Mouse (Mus musculus): ENCODE results near the gene Tas2r135.

The Tas2r135 gene

DNA sequence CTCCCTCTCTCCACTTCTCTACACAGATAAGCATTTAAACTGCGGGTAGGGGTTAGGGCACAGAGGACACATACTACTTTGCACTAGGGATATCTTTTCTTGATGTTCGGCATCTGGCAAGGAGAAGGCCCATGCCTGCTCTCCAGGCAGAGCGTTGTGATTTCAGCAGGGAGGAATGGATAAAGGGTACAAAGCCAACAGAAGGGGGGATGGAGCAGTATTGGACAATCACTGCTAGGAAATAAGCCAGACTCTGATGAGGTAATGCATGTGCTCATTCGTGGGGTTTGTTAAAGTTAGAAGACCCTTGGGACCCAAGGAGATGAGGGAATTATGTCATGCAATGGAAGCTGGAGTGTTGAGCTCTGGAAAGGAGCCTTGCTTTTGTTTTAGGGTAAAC is 30.5 kb upstream of the Tas2r135 start:
- in situ Hi-C loops (cut with MboI) = no loop called here

DNA sequence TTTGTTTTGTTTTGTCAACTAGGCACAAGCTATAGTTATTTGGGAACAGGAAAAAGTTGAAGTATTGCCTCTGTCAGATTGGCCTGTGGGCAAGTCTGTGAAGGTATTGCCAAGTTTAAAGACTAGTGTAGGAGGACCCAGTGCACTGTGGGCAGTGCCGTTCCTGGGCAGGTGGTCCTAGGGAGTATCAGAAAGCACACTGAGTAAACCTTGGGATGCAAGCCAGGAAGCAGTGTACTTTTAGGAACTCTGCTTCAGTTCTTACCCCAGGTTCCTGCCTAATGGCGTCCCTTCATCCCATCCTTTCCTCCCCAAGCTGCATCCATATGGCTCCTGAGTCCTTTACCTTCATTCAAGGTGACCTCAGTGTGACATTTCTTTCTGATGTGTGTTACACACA is 30.1 kb upstream of the Tas2r135 start:
- in situ Hi-C loops (cut with MboI) = no loop called here

DNA sequence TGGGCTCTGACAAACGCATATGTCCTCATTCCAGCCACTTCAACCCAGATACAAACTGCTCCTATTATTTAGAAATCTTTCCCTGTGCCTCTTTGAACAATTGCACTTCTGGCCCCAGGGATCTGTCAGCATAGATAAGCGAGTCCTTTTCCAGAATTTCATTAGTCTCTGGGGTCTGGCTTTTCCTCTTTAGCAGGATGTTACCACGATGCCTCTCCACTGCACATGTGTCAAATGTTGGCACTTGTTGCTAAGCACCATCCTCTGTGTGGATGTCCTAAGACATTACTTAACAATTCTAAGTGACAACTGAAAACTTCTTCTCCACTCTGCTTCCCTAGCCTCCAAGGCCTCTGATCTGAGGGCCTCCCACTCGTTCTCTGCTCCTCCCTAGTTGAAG is 29.2 kb upstream of the Tas2r135 start:
- in situ Hi-C loops (cut with MboI) = no loop called here

- in situ Hi-C loops (cut with MboI) = no loop called here
Measured at GRCm38 (mm10) chr6:42376504-42377019, 28.7 kb upstream of the Tas2r135 start.

GRCm38 (mm10) chr6:42377280-42377679 is 28.0 kb upstream of the Tas2r135 start:
- in situ Hi-C loops (cut with MboI) = no loop called here

GRCm38 (mm10) chr6:42379551-42379950 is 25.7 kb upstream of the Tas2r135 start:
- in situ Hi-C loops (cut with MboI) = no loop called here

DNA sequence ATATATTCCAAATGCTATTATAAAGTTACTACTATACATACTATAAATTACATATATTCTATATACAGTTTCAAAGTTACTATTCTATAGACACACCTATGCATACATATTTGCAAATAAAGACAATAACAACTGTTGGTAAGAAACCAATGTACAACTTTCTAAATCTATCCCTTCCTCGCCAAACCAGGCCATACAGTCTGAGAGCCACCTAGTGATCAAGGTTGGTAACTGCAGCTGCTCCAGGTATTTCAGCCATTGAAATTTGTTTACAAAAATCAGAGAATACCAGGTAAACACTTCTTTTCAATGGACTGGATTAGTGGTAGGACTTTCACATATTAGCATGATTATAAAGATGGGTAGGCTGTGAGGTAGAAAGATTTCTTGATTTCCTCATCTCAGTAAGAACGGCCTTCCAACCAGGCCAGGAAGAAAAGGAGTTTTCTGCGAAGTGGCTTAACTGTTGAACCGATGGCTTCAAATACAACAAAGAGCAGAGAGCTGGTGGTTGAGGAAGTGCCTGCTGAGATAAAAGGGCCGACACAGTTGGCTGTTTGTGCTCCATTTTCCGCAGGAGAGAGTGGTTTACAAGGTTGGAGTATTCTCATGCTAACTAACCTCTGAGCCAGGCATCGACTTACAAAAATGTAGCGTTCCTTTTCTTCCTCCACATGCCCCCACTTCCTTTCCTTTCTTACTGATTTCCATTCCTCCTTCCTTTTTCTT is 24.7 kb upstream of the Tas2r135 start:
- in situ Hi-C loops (cut with MboI) = no loop called here

- in situ Hi-C loops (cut with MboI) = no loop called here
Measured at GRCm38 (mm10) chr6:42381221-42381620, 24.0 kb upstream of the Tas2r135 start.

DNA sequence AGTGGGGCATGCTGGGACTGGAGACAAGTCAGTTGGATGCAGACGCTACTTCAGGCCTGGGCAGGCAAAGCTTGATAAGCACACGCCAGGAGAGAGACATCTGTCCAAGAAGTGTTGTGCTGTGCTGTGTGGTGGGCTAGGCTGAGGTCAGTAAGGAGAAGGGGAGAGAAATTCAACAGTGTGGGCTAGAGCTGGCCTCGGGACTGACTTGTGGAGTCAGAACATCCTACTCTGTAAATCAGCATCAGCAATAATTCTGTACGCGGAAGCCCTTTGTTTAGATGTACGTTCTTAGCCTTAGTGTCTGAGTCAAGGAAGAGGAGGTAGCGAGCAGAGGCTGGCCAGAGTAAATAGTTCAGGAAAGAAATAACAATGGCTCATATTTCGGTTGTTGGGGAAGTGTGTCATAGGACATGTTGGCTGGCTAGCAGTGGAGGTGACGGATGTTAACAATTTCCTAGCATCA is 23.3 kb upstream of the Tas2r135 start:
- in situ Hi-C loops (cut with MboI) = no loop called here

DNA sequence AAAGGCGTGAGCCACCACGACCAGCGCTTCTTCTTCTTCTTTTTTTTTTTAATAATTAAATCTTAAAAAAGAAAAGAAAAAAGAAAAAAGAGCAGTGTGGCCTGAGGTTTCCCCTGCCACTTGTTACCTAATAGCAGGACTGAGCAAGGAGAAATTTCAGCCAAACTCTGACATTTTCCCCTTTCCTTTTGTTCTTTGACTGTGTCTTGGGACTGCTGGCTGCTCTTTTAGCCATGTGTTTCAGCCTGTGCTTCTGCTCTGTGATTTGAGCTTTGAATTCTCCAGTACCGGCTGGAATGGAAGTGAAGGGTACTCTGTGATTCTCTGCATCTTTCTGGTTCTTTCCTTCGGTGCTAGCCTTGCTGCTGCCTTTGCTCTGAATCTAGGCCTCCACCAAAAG is 21.9 kb upstream of the Tas2r135 start:
- in situ Hi-C loops (cut with MboI) = no loop called here

DNA sequence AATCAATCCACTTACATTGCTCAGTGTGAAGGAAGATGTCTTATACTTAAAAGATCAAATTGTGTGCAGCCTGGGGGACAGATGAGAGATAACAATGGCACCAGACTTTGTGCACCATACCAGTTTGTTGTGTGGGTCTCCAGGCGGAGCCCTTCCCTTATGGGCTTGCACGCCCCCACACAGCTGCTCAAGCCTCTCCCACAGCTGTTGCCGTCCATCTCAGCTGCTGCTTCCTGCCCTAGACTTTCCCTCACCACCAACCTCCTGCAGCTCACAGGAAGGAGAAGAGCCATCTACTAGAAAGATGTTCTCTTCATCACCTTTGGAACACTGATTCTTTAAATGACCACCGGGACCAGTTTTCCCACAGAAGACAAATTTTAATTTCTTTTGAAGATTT is 19.6 kb upstream of the Tas2r135 start:
- in situ Hi-C loops (cut with MboI) = no loop called here

GRCm38 (mm10) chr6:42391796-42392330 is 13.4 kb upstream of the Tas2r135 start:
- in situ Hi-C loops (cut with MboI) = no loop called here

DNA sequence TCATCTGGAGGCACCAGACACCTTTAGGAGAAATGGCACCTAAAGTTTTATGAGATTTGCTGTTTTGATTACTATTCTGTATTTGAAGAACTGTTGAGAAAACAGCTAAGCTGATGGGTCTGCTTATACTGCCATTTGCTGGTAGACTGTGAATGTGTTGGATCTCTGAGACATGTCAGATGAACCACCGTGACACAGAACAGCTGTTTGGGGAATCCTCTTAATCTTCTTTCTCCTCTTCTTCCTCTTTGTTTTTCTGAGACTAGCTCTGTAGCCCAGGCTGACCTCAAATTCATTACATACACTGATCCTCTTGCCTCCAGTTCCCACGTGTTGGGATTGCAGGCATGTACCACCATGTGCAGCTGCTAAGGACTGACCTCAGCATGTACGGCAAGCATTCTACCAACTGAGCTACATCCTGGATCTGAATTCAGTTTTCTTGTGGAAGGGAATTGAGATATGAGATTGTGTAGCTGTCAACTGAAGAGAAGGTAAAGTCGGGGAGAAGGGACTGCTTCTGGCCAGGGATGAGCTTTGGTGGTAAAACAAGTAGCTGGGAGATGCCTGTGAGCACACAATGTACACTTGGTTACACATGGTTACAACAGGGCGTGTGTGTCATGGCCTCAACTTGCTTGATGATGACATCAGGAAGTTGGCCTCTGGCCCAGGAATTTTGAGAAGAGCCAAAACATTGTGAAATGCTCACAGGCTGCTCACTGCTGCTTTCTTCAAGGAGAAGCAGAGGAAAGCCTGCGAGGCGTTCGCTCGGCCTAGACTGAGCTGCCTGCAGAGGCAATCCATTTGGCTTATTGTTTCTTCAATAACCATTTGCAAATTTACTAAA is 9.0 kb upstream of the Tas2r135 start:
- in situ Hi-C loops (cut with MboI) = no loop called here

DNA sequence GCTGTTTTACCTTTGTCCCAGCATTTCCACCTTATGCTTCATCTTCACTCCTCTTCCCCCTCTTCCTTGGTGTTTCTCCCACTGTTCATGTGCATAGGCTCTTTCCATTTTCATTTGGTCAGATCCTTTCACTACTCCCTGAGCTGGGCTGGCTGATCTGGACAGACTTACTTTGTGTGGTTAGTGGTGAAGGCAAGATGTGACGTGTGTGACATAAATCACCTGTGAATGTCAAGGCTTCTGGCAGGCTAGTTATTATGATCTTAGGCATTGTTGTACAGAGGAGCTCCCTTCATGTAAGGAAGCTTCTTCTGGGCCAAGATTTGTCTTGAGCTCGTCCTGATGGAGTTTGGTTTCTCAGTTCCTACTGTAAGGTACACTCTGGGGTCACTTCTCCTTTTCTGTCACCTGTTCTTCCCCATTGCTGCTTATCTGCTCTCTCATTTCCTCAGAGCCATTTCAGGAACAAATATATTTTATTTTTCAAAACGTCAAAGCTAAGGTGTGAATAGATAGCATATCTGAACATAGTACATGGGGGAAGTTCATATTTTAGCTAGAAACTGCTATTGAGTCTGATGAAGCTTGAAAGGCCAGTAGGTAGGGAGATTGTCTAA is 8.1 kb upstream of the Tas2r135 start:
- in situ Hi-C loops (cut with MboI) = no loop called here

GRCm38 (mm10) chr6:42398285-42398684 is 6.9 kb upstream of the Tas2r135 start:
- in situ Hi-C loops (cut with MboI) = no loop called here

GRCm38 (mm10) chr6:42398998-42399397 is 6.2 kb upstream of the Tas2r135 start:
- in situ Hi-C loops (cut with MboI) = no loop called here

DNA sequence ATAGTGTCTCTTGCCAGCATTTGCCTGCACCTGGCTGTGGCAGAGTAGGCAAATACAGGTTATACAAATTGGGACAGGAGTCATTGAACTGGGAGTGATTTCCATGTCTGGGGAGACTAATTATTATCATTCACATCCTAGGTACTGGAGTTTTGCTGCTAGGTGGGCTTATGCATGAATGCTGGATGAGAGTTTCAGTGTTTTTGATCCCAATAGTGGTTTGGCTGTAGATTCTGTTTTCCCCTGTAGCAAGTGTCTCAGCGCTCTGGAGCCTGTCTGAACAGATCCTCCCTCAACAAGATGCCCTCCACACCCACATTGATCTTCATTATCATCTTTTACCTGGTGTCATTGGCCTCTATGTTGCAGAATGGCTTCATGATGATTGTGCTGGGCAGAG is 5.3 kb upstream of the Tas2r135 start, which contains the start of gene Tas2r143:
Gene Tas2r143, plus strand, starts transcription at position 301 of the 400 bp plus-strand sequence.
- in situ Hi-C loops (cut with MboI) = no loop called here

DNA sequence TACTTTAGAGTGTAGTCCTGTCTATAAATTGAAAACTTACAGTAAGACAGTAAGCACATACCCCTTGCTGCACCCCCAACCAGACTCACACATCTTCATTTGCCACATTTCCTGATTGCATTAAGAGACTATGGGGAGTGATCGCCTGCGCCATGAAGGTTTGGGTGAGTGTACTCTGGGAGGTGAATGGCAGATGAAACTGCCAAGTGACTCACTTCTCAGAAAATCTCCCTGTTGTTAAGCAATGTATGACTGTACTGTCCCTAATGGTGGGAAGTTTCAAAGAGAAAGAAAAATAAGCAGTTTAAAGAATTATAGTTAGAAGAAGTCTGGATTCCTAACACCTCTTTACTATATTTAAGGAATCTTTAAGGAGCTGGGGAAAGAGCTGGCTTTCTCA is 14.2 kb downstream of the Tas2r135 start:
- in situ Hi-C loops (cut with MboI) = no loop called here

DNA sequence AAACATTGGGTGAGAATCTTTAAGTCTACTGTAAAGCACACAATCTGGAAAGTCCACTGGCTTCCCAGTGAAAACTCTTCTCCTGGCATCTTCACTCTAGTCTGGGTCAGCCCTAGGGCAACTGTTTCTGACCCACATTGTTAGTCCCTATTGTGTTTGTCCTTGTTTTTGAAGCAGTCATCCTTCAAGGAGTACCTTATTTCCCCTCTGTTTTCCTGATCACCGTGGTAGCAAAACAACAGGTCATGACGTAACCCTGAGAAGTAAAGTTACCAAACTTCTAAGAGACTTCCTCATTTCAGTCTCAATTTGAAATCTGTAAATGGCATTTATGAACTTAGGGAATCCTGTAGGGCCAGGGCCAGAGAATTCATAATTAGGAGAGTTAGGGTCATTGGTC is 16.2 kb downstream of the Tas2r135 start:
- in situ Hi-C loops (cut with MboI) = no loop called here

DNA sequence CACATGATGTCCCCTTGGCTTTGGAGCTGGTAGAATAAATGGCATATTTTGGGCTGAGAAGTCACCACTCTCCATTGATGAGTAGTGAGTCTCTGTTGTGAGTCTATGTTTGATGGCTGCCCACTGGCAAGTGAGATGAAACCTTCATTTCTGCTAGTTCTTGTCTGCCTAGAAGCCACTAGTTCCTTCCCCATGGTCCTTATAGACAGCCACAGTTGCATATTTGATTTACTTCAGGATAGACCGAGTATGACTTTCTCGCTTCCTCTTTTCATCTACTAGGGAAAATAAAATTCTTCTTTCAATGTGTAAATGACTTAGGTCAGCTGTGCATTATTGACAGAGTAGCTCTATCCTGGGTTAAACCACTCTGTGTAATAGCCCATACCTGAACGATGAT is 19.2 kb downstream of the Tas2r135 start:
- in situ Hi-C loops (cut with MboI) = no loop called here

GRCm38 (mm10) chr6:42426337-42426736 is 21.1 kb downstream of the Tas2r135 start:
- in situ Hi-C loops (cut with MboI) = no loop called here

GRCm38 (mm10) chr6:42433554-42433953 is 28.3 kb downstream of the Tas2r135 start:
- in situ Hi-C loops (cut with MboI) = no loop called here

All from mature B cell (primary cell).